Comparison of ENCODE assay signal across 8 mouse cellular contexts in the genomic region with DNA sequence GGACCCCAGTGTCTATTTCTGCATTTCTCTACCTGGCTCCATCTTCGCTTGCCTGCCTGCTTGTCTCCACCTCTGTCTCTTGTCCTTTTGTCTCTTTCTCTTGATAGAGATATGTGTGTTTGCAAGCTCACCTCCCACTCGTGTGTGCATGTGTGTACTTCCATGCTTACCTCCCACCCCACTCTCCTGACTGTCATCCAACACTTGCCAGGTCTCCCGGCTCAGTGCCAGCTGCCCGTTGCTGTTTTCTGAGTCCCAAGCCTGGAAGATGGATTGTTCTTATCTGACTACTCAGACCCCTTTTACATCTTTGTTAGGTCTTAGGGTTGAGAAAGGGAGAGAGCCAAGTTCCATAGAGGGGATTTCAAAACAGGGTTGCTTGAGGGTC. TPM values are rescaled to one million over a fixed set of nuclear protein-coding genes. Genes with fewer than 3 reads are reported as not detected.
DNase-seq lines count a peak whose midpoint lies in the region; ATAC-seq and TF ChIP-seq lines count a peak whose summit lies in the region.

No protein-coding gene starts in this region.

- no peak for TF ChIP-seq POLR2A in thymus, adult 2 months (IDR thresholded peaks at IDR 0.05; ENCODE audit: control insufficient read depth, extremely low read depth, insufficient read depth, low read length, poor library complexity)

- no peak for DNase-seq in thymus, adult 2 months
- DNase-seq in thymus, postnatal 0 days (ENCODE audit: low spot score), result no peak
- DNase-seq in cerebellum, postnatal 10 days, result peak; percentile 91
- peak; percentile 35 to 37 for DNase-seq in heart, postnatal 10 days
- DNase-seq in left cerebral cortex, postnatal 4 days, result peak; percentile 74
- DNase-seq in ovary, postnatal 10 days (ENCODE audit: low spot score), result no peak
- no peak for DNase-seq in spleen, adult 12 weeks (ENCODE audit: low spot score)

- peak overlapping the region; percentile 90 for H3K9ac ChIP-seq in midbrain, embryonic 15.5 days

- intact Hi-C loops in heart, postnatal 10 days (cut with DNase I), result loop anchor here (5.0 kb wide), 1 partner anchor 170 kb away; a partner anchor contains a TSS
- intact Hi-C loops in left cerebral cortex, postnatal 4 days (cut with DNase I), result loop anchor here (5.0 kb wide), 1 partner anchor 35 kb away; no protein-coding TSS in a partner anchor

- no peaks in the 10 kb centered on the region for H3K27me3 ChIP-seq in thymus, adult 2 months (ENCODE audit: control insufficient read depth, insufficient read depth, low read length)
- no peaks in the 10 kb centered on the region for H3K27me3 ChIP-seq in midbrain, embryonic 15.5 days (replicated peaks)

- H3K4me1 ChIP-seq in thymus, adult 2 months (replicated peaks; ENCODE audit: control insufficient read depth, insufficient read depth, low read length), result peaks cover 15% of the 10 kb centered on the region
- peaks cover 32% of the 10 kb centered on the region for H3K4me1 ChIP-seq in midbrain, embryonic 15.5 days

- peak overlapping the region; percentile 99; the same call in 1 of the 2 replicates for H3K4me3 ChIP-seq in thymus, adult 2 months (ENCODE audit: control insufficient read depth, insufficient read depth, low read length)
- peak overlapping the region; percentile 76 for H3K4me3 ChIP-seq in midbrain, embryonic 15.5 days

- H3K36me3 ChIP-seq in thymus, adult 2 months (ENCODE audit: control insufficient read depth, insufficient read depth, low read length), result no peaks in the 10 kb centered on the region
- H3K36me3 ChIP-seq in midbrain, embryonic 15.5 days (replicated peaks), result no peaks in the 10 kb centered on the region

- H3K9me3 ChIP-seq in midbrain, embryonic 15.5 days, result no peaks in the 10 kb centered on the region

- 80% methylated on average over 4 of the region's 4 CpGs for WGBS in thymus, adult 2 months
- WGBS in midbrain, embryonic 15.5 days, result 14% methylated on average over 4 of the region's 4 CpGs

- ATAC-seq in midbrain, embryonic 15.5 days (replicated peaks), result no peak

- H3K27ac ChIP-seq in thymus, adult 2 months (ENCODE audit: control insufficient read depth, insufficient read depth, low read length), result no peak overlapping the region
- H3K27ac ChIP-seq in midbrain, embryonic 15.5 days, result peak overlapping the region; percentile 90

- TF ChIP-seq CTCF in thymus, adult 2 months (IDR thresholded peaks at IDR 0.05; ENCODE audit: borderline replicate concordance, control insufficient read depth, extremely low read depth, insufficient read depth, low read length, poor library complexity), result no peak

- H3K4me2 ChIP-seq in midbrain, embryonic 15.5 days, result peak overlapping the region; percentile 88

RNA-seq across cellular contexts. Expression of a gene that starts 1.6 kb away (rescaled TPM):
- 3.8 and 4.9 TPM in 2 replicates for polyA plus RNA-seq in thymus, adult 2 months (2012; rRNA removed)
- polyA plus RNA-seq in thymus, postnatal 0 days (2015; fragmentation: Nextera tagmentation; extraction: Ambion mirVana), result 9.4 and 10.2 TPM in 2 replicates
- 10 to 100 TPM; 52.2 to 57.3 TPM for total RNA-seq in heart, postnatal 10 days (2021)
- total RNA-seq in left cerebral cortex, postnatal 4 days (2021), result 10 to 100 TPM; 30.8 to 31.1 TPM
- polyA plus RNA-seq in midbrain, embryonic 15.5 days (2015; fragmentation: Nextera tagmentation; extraction: Ambion mirVana), result 9.5 and 9.7 TPM in 2 replicates

RNA-seq across cellular contexts. Expression of a gene that starts 42.6 kb away (rescaled TPM):
- polyA plus RNA-seq in thymus, adult 2 months (2012; rRNA removed), result 58.2 and 75.9 TPM in 2 replicates
- 279 and 282 TPM in 2 replicates for polyA plus RNA-seq in thymus, postnatal 0 days (2015; fragmentation: Nextera tagmentation; extraction: Ambion mirVana)
- 1 to 10 TPM; 7.6 to 7.8 TPM for total RNA-seq in heart, postnatal 10 days (2021)
- 10 to 100 TPM; 20.1 to 23.3 TPM for total RNA-seq in left cerebral cortex, postnatal 4 days (2021)
- polyA plus RNA-seq in midbrain, embryonic 15.5 days (2015; fragmentation: Nextera tagmentation; extraction: Ambion mirVana), result 50.5 and 50.9 TPM in 2 replicates

RNA-seq across cellular contexts. Expression of a gene that starts 46.2 kb away (rescaled TPM):
- 27.3 and 42.0 TPM in 2 replicates for polyA plus RNA-seq in thymus, adult 2 months (2012; rRNA removed)
- polyA plus RNA-seq in thymus, postnatal 0 days (2015; fragmentation: Nextera tagmentation; extraction: Ambion mirVana), result 43.5 and 46.0 TPM in 2 replicates
- total RNA-seq in heart, postnatal 10 days (2021), result 100 to 1,000 TPM; 197 to 201 TPM
- 10 to 100 TPM; 63.4 to 66.7 TPM for total RNA-seq in left cerebral cortex, postnatal 4 days (2021)
- polyA plus RNA-seq in midbrain, embryonic 15.5 days (2015; fragmentation: Nextera tagmentation; extraction: Ambion mirVana), result 57.7 and 63.6 TPM in 2 replicates

Comparison
In these comparisons a context has a peak if more than half of its experiments do, and no peak if none do; other contexts are left out.
1. DNase-seq: peak in cerebellum, postnatal 10 days (2 of 2), heart, postnatal 10 days (2 of 2) and left cerebral cortex, postnatal 4 days (single experiment); none in thymus, adult 2 months (single experiment), thymus, postnatal 0 days (single experiment), ovary, postnatal 10 days (single experiment) and spleen, adult 12 weeks (single experiment).